Mouse (Mus musculus) hindlimb bud, embryonic 11.5 days (tissue): ENCODE measurements around the gene BC005624.
A peak's percentile ranks its signal among the peaks of the same experiment; 100 is the strongest.

Experiments used
- DNase-seq: peaks from one replicate; pipeline ENCODE4 v3.0.0-alpha.2; 2012; ENCODE audit warnings: low read depth, low spot score; ENCODE audit errors: extremely low spot score

BC005624 gene

GRCm38 (mm10) chr2:30981790-30982513 lies at the start of gene BC005624, which contains the start of gene Usp20:
BC005624 (minus strand) TSS chr2:30982201.
Usp20 (plus strand) TSS chr2:30982279.
- peak; percentile 99 for DNase-seq

DNA sequence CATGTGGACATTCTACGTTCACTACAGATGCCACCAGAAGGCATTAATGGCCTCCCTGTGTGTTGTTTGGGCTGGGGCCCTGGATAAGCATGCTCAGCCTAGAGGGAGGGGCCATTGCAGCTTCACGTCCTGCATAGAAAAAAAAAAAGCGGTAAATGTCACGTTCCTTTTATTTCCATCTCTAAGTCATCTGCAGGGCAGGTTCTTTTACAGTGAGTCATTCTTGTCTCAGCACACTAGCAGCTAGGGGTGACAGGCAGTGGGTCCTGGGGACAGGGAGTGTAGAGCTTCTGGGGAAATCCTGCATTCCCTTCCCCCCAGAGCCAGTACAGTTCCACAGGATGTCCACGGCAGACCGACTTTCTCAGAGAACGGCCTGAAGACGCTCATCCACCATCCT lies 44.6 kb upstream of the BC005624 start:
- no peak for DNase-seq

DNA sequence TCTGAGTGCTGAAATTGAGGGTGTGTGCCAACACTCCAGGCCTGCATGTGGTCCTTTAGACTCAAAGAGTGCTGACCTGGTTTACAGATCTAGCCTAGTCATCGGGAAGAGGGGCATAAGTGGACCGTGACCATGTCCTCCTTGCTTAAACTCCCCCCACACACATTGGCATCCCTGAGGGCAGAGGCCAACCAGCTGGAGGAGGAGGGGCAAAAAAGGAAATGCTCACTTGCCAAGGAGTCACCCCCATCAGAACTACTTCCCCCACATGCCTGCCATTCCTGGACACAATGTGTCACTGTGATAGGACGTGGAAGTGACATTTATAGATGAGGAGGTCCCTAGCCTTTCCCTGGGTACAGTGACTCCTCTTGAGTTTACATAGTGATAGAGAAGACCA lies 43.5 kb upstream of the BC005624 start:
- DNase-seq, result no peak

GRCm38 (mm10) chr2:31024618-31025370 lies 42.8 kb upstream of the BC005624 start:
- peak; percentile 35 for DNase-seq

DNA sequence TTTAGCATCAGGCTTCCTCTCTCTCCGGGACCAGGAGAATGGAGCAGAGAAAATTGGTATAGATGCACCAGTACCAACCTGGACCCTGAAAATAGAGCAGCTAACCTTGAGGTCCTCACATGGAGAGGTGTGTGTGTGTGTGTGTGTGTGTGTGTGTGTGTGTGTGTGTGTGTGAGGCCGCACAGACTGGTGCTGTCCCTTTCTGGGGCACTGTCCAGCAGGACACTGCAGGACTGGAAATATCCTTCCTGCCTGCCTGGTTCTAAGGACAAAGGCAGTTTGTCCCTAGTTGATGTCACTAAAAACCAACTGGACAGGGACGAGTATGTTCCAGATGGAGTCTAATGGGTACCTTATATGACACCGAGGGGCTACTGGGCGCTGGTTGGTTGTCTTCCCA lies 41.9 kb upstream of the BC005624 start:
- no peak for DNase-seq

DNA sequence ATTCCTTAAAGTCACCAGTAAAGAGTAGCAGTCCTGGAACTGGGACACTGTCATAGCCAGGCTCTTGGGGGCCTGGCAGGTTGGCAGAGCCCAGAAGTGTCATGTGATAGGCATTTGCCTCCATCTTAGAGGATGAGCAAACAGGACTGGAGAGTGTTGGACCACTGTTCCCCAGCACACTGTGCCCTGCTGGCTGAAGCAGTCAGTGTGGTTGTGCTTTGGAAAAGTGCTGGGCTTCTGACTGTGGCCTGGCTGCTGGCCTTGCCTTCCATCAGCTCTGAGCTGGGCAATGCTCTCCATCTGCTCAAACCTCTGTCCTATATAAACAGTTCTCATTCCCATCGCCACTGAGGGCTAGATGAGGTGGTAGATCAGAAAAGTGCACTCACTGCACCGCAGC lies 38.2 kb upstream of the BC005624 start:
- no peak for DNase-seq

DNA sequence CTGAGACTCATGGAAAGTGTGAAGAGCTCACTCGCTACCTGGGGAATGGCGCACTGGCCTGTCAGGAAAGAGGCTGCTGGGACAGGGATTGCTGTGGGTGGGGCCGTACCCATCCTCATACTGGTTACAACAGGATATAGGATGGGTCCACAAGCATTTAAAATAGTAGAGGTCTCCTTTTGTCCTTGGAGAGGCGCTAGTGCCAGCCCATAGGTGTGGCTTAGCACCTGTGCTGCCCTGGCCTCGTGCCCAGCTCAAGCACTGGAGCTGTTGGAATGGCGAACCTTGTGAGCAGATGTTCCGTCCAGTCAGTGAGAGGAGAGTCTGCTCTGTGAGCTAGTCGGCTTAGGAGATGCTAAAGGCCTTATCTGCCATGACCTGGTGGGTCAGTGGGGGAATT lies 37.0 kb upstream of the BC005624 start:
- no peak for DNase-seq

- DNase-seq, result no peak
Observed at GRCm38 (mm10) chr2:31018519-31018918, 36.5 kb upstream of the BC005624 start.

DNA sequence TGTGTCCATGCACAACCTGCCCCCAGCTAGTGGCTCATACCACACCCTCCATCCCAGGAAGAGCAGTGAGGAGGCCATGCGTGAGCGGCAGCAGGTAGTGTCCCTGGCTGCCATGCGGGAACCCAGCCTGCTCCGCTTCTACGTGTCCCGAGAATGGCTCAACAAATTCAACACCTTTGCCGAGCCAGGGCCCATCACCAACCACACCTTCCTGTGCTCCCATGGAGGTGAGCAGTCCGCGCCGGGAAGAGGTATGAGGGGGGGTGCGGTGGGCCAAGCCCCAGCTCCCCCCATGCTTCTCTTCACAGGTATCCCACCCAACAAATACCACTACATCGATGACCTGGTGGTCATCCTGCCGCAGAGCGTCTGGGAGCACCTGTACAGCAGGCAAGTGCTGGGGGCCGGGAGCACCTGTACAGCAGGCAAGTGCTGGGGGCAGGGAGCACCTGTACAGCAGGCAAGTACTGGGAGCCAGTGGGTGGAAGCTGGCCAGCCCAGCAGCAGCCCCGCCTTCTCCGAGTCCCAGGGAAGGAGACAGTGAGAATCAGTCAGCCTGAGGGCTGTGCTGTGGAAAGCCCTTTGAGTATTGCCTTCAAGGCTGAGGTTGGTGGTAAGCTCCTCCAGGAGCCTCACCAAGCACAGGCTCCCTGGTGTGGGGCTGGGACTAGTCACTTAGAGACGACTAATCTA lies 35.8 kb upstream of the BC005624 start:
- no peak for DNase-seq

DNA sequence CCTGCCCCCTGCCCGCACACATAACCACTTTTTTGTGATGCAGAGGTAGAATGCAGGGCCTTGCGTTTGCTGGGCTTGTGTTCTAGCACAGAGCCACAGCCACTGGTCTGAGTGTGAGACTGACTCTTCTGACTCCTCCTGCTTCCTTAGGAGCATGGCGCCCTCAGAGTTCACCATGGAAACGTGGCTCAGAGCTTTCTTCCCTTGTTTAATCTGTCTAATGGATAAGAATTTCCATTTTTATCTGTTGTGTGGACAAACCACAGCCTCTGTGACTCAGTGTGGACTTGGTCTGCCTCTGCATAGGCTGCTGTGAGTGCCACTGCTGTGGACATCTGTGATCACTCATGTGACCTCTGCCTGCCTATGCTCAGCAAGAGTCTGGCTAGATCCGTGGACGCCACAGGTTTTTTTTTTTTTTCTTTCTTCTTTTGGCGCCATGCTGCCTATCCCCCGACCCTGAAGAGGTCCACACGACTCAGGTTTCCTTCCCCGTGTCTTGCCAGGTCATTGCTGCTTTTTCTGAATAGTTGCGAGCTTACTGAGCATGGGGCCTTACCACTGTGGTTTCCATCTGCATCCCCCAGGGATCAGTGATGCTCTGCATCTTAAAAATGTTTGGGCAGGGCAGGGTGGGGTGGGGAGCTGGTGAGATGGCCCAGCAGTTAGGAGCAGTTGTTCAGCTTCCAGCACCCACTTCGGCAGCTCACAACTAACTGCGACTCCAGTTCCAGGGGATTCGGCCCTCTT lies 31.5 kb upstream of the BC005624 start:
- no peak for DNase-seq

DNA sequence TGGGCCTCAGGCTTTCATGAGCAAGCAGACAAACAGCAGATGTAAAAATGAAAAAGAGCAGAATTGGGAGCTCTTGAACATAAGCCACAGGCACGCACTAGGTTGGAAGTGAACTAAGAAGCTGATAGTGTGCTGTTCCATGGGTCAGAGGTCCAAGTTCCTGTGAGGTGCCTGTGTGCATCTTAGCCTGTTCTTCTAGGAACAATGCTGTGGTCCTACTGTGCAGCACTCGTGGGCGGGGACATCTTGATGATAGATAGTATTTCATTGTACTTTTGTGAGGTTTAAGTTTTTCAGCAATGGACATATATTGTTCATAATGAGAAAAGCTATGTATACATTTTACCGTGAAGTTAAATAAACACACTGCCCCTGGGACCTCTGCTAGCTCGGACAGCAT lies 25.2 kb upstream of the BC005624 start:
- no peak for DNase-seq

- DNase-seq, result no peak
Observed at GRCm38 (mm10) chr2:31006434-31006833, 24.4 kb upstream of the BC005624 start.

- DNase-seq, result no peak
Observed at GRCm38 (mm10) chr2:31005453-31005852, 23.5 kb upstream of the BC005624 start.

DNA sequence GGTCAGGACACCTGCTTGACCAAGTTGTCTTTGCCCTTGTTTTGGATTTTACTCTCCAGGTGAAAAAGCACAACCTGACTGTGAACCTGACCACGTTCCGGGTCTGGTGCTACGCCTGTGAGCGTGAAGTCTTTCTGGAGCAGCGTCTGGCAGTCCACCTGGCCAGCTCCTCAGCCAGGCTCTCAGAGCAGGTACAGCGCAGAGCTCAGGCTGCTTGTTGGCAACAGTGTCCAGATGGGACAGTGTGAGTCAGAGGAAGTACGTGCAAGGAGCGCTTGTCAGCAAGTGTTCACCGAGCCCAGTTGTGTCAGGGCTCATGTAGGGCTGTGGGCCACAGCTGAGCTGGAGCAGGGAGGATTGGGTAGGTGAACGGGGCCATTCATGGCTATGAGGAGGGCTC lies 20.9 kb upstream of the BC005624 start:
- DNase-seq, result no peak

DNA sequence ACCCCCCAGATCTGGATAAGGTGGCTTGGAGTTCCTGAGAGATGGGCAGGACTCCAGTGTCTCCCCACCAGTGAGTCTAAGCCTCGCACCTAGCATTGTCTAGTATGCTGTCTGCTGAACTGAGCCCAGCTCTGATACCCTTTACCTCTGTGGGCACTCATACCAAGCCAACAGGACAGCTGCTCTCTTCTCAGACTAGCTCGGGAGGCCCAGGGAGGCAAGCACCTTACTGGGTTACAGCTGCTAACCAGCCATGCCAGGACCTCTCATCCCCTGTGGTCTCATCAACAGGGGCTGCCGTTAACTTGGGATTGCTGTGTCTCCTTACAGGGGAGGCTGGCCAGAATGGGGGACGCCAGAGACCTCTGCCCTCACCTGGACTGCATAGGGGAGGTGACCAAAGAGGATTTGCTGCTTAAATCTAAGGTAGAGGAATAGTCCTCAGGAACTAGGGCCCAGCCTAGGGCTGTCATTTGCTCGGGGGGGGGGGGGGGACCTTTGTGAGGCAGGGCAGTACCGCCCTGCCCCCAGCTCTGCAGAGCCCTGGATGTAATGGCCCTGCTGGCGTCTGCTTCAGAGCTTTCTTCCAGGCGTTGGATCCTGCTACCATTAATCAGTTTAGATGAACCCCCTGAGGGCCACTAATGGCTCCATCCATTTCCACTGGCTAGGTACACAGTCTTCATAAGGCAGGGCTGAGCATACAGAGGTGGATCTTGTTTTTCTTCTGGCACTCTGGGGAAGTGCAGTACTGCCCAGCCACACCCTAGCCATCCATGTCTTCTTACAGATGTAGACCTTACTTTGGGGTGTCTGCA lies 16.7 kb upstream of the BC005624 start:
- no peak for DNase-seq

GRCm38 (mm10) chr2:30995432-30995996 lies 13.5 kb upstream of the BC005624 start:
- DNase-seq, result no peak

- no peak for DNase-seq
Observed at GRCm38 (mm10) chr2:30994853-30995252, 12.9 kb upstream of the BC005624 start.

DNA sequence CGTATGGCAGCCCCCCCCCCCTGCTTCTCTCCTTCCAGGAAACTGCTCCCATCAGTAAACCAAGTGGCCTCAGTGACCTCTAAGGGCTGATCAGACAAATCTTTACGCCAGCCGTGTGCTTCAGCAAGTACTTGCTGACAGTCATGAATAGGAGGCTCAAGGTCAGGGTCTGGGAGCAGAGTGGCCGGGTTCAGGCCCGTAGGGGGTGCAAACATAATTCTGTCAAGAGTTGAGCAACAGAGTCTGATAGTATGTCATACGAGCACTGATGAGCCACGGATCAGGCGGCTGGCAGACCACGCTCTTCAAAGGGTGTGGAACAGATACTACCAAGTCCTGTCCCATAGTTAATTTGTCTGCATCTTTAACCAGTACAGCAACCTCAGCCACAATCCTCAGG lies 8.2 kb upstream of the BC005624 start:
- DNase-seq, result no peak

DNA sequence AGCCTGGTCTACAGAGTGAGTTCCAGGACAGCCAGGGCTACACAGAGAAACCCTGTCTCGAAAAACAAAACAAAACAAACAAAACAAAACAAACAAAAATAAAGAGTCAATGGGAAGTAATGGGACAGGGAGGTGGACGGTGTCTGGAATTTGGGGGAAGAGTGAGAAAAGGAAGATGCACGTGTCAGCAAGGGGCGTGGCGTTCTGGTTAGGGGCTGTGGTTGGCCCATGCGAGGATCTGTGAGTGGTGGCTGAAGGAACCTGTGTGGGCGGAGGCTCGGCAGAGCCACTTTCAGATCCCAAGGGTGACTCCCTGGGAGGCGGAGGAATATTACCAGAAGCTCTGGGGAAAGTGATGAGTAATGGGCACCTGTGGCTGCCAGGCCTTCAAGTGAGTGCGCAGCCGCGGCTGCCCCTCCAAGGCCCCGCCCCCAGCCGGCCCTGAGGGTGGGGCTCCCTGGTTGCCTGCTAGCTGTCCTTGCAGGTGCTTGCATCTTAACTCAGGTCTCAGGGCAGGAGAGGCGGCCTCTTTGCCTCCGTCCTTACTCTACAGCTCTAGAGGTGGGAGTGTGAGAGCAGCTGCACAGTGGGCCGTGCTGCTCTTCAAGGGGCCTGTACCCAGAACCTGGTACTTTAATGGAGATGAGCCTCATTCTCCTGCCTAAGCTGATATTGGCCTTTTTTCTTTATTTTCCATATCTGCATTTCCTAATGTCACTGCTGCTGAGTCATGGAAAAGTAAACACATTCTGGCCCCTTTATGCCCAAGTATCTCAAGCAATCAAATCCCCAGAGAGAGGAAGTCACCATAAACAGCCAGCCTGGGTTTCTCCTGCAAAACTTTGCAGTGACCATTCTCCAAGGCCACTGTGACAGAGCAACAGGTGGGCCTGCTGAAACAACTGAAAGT lies 3.4 kb upstream of the BC005624 start:
- no peak for DNase-seq
